Mouse (Mus musculus) neural tube, embryonic 14.5 days (tissue): ENCODE measurements at regions not wholly inside any gene's neighbourhood (a gene's known extent, or its start where the extent isn't known, plus 50 kb on each side); places are given as distances from the start of the nearest gene placed in this dataset.

Experiments used
- ATAC-seq: fragments of 200-750 bp; cut with Nextera tagmentation; 2 replicates; pipeline ENCODE4 v1.8.0; 2017; ENCODE audit warnings: low read depth, mild to moderate bottlenecking, moderate TSS enrichment, moderate library complexity
- H3K27ac ChIP-seq: fragments of 300-500 bp; sonication (generic); 2 replicates; pipeline ENCODE4 v1.5.1; 2014; ENCODE audit warnings: low read depth, mild to moderate bottlenecking, control low read depth, low read length, moderate library complexity, mixed read lengths
- H3K27me3 ChIP-seq: fragments of 300-500 bp; sonication (generic); 2 replicates; pipeline ENCODE4 v1.6.1; 2014; ENCODE audit warnings: low read length; ENCODE audit not compliant: control insufficient read depth, insufficient read depth
- H3K36me3 ChIP-seq: fragments of 300-500 bp; sonication (generic); 2 replicates; pipeline ENCODE4 v1.6.1; 2014; ENCODE audit warnings: low read length, mixed read lengths; ENCODE audit not compliant: control insufficient read depth, insufficient read depth
- H3K4me1 ChIP-seq: fragments of 300-500 bp; sonication (generic); 2 replicates; pipeline ENCODE4 v1.6.1; 2014; ENCODE audit warnings: low read length; ENCODE audit not compliant: control insufficient read depth, insufficient read depth
- H3K4me2 ChIP-seq: fragments of 300-500 bp; sonication (generic); 2 replicates; pipeline ENCODE4 v1.6.1; 2014; ENCODE audit warnings: mild to moderate bottlenecking, low read depth, low read length, control low read depth
- H3K4me3 ChIP-seq: fragments of 300-500 bp; sonication (generic); 2 replicates; pipeline ENCODE4 v1.5.1; 2014; ENCODE audit warnings: low read depth, low read length, control low read depth, mixed read lengths
- H3K9ac ChIP-seq: fragments of 300-500 bp; sonication (generic); replicated peaks from 2 replicates; pipeline ENCODE4 v1.6.1; 2014; ENCODE audit warnings: low read depth, mild to moderate bottlenecking, control low read depth, low read length, mixed read lengths
- H3K9me3 ChIP-seq: fragments of 300-500 bp; sonication (generic); 2 replicates; pipeline ENCODE4 v1.6.1; 2016; ENCODE audit warnings: low read length; ENCODE audit not compliant: control insufficient read depth
- WGBS: fragments of 180-500 bp; shearing (Covaris S2); extraction: QIAGEN DNeasy Blood & Tissue Kit; methylation state at CpG from one replicate; pipeline ENCODE4 v1.1.7; 2014; 5-methylcytosine and 5-hydroxymethylcytosine counted together

GRCm38 (mm10) chr6:135610504-135611096 is 248.3 kb downstream of the Emp1 start:
- Histone ChIP-seq H3K27ac (no peak overlapping the region), H3K9ac (no peak overlapping the region), H3K27me3 (no peaks in the 10 kb centered on the region), H3K36me3 (no peaks in the 10 kb centered on the region), H3K4me3 (no peak overlapping the region), H3K9me3 (no peaks in the 10 kb centered on the region), H3K4me2 (no peak overlapping the region), H3K4me1 (no peaks in the 10 kb centered on the region)
- no peak for ATAC-seq
- 33% methylated on average over 3 of the region's 3 CpGs for WGBS

- H3K4me1 ChIP-seq, result no peaks in the 10 kb centered on the region
- no peak overlapping the region for H3K27ac ChIP-seq
- ATAC-seq, result no peak
- no peaks in the 10 kb centered on the region for H3K9me3 ChIP-seq
- no peak overlapping the region for H3K4me3 ChIP-seq
- H3K36me3 ChIP-seq, result no peaks in the 10 kb centered on the region
- 32% methylated on average over 4 of the region's 4 CpGs for WGBS
- no peak overlapping the region for H3K9ac ChIP-seq
- H3K4me2 ChIP-seq, result no peak overlapping the region
- no peaks in the 10 kb centered on the region for H3K27me3 ChIP-seq
Observed at GRCm38 (mm10) chr6:135627928-135628327, 265.6 kb downstream of the Emp1 start.

GRCm38 (mm10) chr6:135629236-135629635 is 266.9 kb downstream of the Emp1 start:
- H3K4me1 ChIP-seq, result no peaks in the 10 kb centered on the region
- no peak overlapping the region for H3K27ac ChIP-seq
- no peak overlapping the region for H3K4me2 ChIP-seq
- 73% methylated on average over 3 of the region's 3 CpGs for WGBS
- no peak for ATAC-seq
- no peaks in the 10 kb centered on the region for H3K9me3 ChIP-seq
- no peaks in the 10 kb centered on the region for H3K36me3 ChIP-seq
- no peak overlapping the region for H3K4me3 ChIP-seq
- H3K27me3 ChIP-seq, result no peaks in the 10 kb centered on the region
- no peak overlapping the region for H3K9ac ChIP-seq

GRCm38 (mm10) chr6:135632671-135633070 is 270.3 kb downstream of the Emp1 start:
- no peaks in the 10 kb centered on the region for H3K4me1 ChIP-seq
- no peak overlapping the region for H3K4me2 ChIP-seq
- H3K27ac ChIP-seq, result no peak overlapping the region
- H3K9ac ChIP-seq, result no peak overlapping the region
- ATAC-seq, result no peak
- no peaks in the 10 kb centered on the region for H3K27me3 ChIP-seq
- no peak overlapping the region for H3K4me3 ChIP-seq
- H3K36me3 ChIP-seq, result no peaks in the 10 kb centered on the region
- no peaks in the 10 kb centered on the region for H3K9me3 ChIP-seq
- WGBS, result 83% methylated on average over 5 of the region's 5 CpGs

- no peak for ATAC-seq
- Histone ChIP-seq H3K36me3 (no peaks in the 10 kb centered on the region), H3K9ac (no peak overlapping the region), H3K4me2 (no peak overlapping the region), H3K4me3 (no peak overlapping the region), H3K27ac (no peak overlapping the region), H3K4me1 (no peaks in the 10 kb centered on the region), H3K9me3 (no peaks in the 10 kb centered on the region), H3K27me3 (no peaks in the 10 kb centered on the region)
- 71% methylated on average over 8 of the region's 8 CpGs for WGBS
Observed at GRCm38 (mm10) chr6:135636648-135637047, 274.3 kb downstream of the Emp1 start.

GRCm38 (mm10) chr6:135642711-135643110 is 280.4 kb downstream of the Emp1 start:
- no peak for ATAC-seq

GRCm38 (mm10) chr6:135646177-135646576 is 283.8 kb downstream of the Emp1 start:
- WGBS, result 79% methylated on average over 1 of the region's 1 CpGs
- no peaks in the 10 kb centered on the region for H3K36me3 ChIP-seq
- H3K4me1 ChIP-seq, result no peaks in the 10 kb centered on the region
- H3K4me3 ChIP-seq, result no peak overlapping the region
- H3K4me2 ChIP-seq, result no peak overlapping the region
- H3K27me3 ChIP-seq, result no peaks in the 10 kb centered on the region
- H3K9me3 ChIP-seq, result no peaks in the 10 kb centered on the region
- no peak for ATAC-seq
- H3K9ac ChIP-seq, result no peak overlapping the region
- no peak overlapping the region for H3K27ac ChIP-seq

More at GRCm38 (mm10) chr6:135642711-135643110, 280.4 kb downstream of the Emp1 start:
- Histone ChIP-seq H3K27me3 (no peaks in the 10 kb centered on the region), H3K4me2 (no peak overlapping the region), H3K4me1 (no peaks in the 10 kb centered on the region), H3K27ac (no peak overlapping the region), H3K9me3 (no peaks in the 10 kb centered on the region), H3K36me3 (no peaks in the 10 kb centered on the region), H3K9ac (no peak overlapping the region), H3K4me3 (no peak overlapping the region)
- 83% methylated on average over 5 of the region's 5 CpGs for WGBS

GRCm38 (mm10) chr6:135653002-135653401 is 290.7 kb downstream of the Emp1 start:
- H3K4me1 ChIP-seq, result no peaks in the 10 kb centered on the region
- ATAC-seq, result no peak
- H3K4me2 ChIP-seq, result no peak overlapping the region
- no peak overlapping the region for H3K4me3 ChIP-seq
- H3K27me3 ChIP-seq, result no peaks in the 10 kb centered on the region
- no peak overlapping the region for H3K27ac ChIP-seq
- no peak overlapping the region for H3K9ac ChIP-seq
- H3K36me3 ChIP-seq, result no peaks in the 10 kb centered on the region
- 95% methylated on average over 3 of the region's 3 CpGs for WGBS
- H3K9me3 ChIP-seq, result no peaks in the 10 kb centered on the region

GRCm38 (mm10) chr6:135662386-135662785 is 300.0 kb downstream of the Emp1 start:
- 53% methylated on average over 3 of the region's 3 CpGs for WGBS
- H3K4me2 ChIP-seq, result no peak overlapping the region
- no peaks in the 10 kb centered on the region for H3K27me3 ChIP-seq
- H3K27ac ChIP-seq, result no peak overlapping the region
- no peak overlapping the region for H3K9ac ChIP-seq
- H3K4me1 ChIP-seq, result no peaks in the 10 kb centered on the region
- H3K36me3 ChIP-seq, result no peaks in the 10 kb centered on the region
- no peak overlapping the region for H3K4me3 ChIP-seq
- H3K9me3 ChIP-seq, result no peaks in the 10 kb centered on the region
- ATAC-seq, result no peak
